8 mouse cellular contexts compared by ENCODE assay signal in the genomic region with DNA sequence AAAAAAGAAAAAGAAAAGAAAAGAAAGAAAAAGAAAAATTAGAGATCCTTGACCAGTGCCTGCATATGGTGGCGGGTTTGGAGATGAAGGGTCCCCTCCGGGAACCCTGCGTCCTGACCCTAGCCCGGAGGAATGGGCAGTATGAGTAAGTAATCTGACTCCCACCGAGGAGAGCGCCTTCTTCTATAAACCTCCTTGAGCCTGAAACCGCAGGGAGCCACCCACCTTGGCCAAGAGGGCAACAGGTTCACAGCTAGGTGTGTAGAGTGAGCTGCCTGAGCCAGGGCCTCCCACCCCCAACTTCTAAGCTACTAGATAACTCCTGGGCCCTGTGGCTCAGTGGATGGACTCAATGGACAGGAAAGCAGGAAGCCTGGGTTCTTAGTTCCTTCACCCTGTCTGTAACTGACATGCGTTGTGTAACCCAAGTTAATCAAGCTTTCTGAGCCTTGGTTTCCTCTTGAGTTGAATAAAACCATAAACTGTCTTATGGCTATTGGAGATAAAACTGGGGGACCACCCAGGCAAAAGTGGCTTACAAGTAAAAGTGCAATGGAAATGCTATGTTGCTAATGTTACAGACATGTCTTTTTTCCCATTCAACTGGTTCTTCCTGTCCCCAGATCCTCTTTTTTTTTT. TPM values are rescaled to one million over a fixed set of nuclear protein-coding genes. Genes with fewer than 3 reads are reported as not detected.
A peak's percentile ranks its signal among the peaks of the same experiment; 100 is the strongest.
DNase-seq lines count a peak whose midpoint lies in the region; ATAC-seq and TF ChIP-seq lines count a peak whose summit lies in the region.

No protein-coding gene starts in this region.

- no peak for DNase-seq in layer of hippocampus, adult 2 months (ENCODE audit: low spot score in 2 of 2)
- no peak for DNase-seq in layer of hippocampus, adult 9-10 months (ENCODE audit: low spot score)
- DNase-seq in brain, embryonic 14.5 days (ENCODE audit: low read depth), result peak; percentile 25
- peak; percentile 3 to 16 for DNase-seq in gastrocnemius, adult 8-10 months (ENCODE audit: low spot score in 2 of 2)
- peak; percentile 20 for DNase-seq in lung, postnatal 25 days (ENCODE audit: low spot score)
- peak; percentile 14 for DNase-seq in stomach, postnatal 0 days (ENCODE audit: low spot score)
- DNase-seq in urinary bladder, postnatal 36 days (ENCODE audit: low spot score in 2 of 2), result no peak

- no peak for TF ChIP-seq POLR2A in brain, embryonic 14.5 days (IDR thresholded peaks at IDR 0.05; ENCODE audit: borderline replicate concordance, extremely low read depth, insufficient read depth, insufficient read length, poor library complexity, severe bottlenecking)

- WGBS in kidney, embryonic 15.5 days, result 10% methylated on average over 8 of the region's 8 CpGs
- 22% methylated on average over 8 of the region's 8 CpGs for WGBS in stomach, postnatal 0 days

- H3K4me1 ChIP-seq in kidney, embryonic 15.5 days, result no peaks in the 10 kb centered on the region
- H3K4me1 ChIP-seq in stomach, postnatal 0 days (replicated peaks; ENCODE audit: control insufficient read depth, insufficient read depth), result no peaks in the 10 kb centered on the region

- H3K4me2 ChIP-seq in kidney, embryonic 15.5 days, result peak overlapping the region; percentile 57
- peak overlapping the region; percentile 51 for H3K4me2 ChIP-seq in stomach, postnatal 0 days (replicated peaks; ENCODE audit: low read depth)

- no peaks in the 10 kb centered on the region for H3K9me3 ChIP-seq in kidney, embryonic 15.5 days (replicated peaks)
- no peaks in the 10 kb centered on the region for H3K9me3 ChIP-seq in stomach, postnatal 0 days (ENCODE audit: control insufficient read depth, low read length)

- no peak for TF ChIP-seq EP300 in stomach, postnatal 0 days (optimal IDR thresholded peaks at IDR 0.05)

- peak; percentile 65; the same call in 1 of the 2 replicates for ATAC-seq in kidney, embryonic 15.5 days (replicated peaks; ENCODE audit: low FRiP score)
- no peak for ATAC-seq in stomach, postnatal 0 days (ENCODE audit: low FRiP score, low TSS enrichment)

- no peak for TF ChIP-seq CTCF in layer of hippocampus, adult 2 months (conservative IDR thresholded peaks at IDR 0.05)
- no peak for TF ChIP-seq CTCF in brain, embryonic 14.5 days (IDR thresholded peaks at IDR 0.05; ENCODE audit: borderline replicate concordance, extremely low read depth, insufficient read depth, insufficient read length)
- TF ChIP-seq CTCF in stomach, postnatal 0 days (IDR thresholded peaks at IDR 0.05; ENCODE audit: low read depth), result no peak

- H3K27ac ChIP-seq in layer of hippocampus, adult 2 months, result peak overlapping the region; percentile 94; the same call in 1 of the 2 replicates
- H3K27ac ChIP-seq in kidney, embryonic 15.5 days, result peak overlapping the region; percentile 80; the same call in 1 of the 2 replicates
- no peak overlapping the region; the same call in 1 of the 2 replicates for H3K27ac ChIP-seq in stomach, postnatal 0 days (replicated peaks)

- H3K9ac ChIP-seq in kidney, embryonic 15.5 days, result 0 out of 2 replicates have a peak overlapping the region, but pooled peaks have one; percentile 78
- peak overlapping the region; percentile 74 for H3K9ac ChIP-seq in stomach, postnatal 0 days (ENCODE audit: low read length)

- 0 out of 2 replicates have a peak, but pooled peaks cover 5% of the 10 kb centered on the region for H3K36me3 ChIP-seq in kidney, embryonic 15.5 days
- no peaks in the 10 kb centered on the region for H3K36me3 ChIP-seq in stomach, postnatal 0 days (ENCODE audit: control insufficient read depth, insufficient read depth, low read length)

- H3K4me3 ChIP-seq in layer of hippocampus, adult 2 months, result peak overlapping the region; percentile 72
- peak overlapping the region; percentile 71 for H3K4me3 ChIP-seq in kidney, embryonic 15.5 days (replicated peaks)
- H3K4me3 ChIP-seq in stomach, postnatal 0 days (ENCODE audit: low read depth, low read length), result peak overlapping the region; percentile 64

- H3K27me3 ChIP-seq in kidney, embryonic 15.5 days, result no peaks in the 10 kb centered on the region
- no peaks in the 10 kb centered on the region for H3K27me3 ChIP-seq in stomach, postnatal 0 days (ENCODE audit: control insufficient read depth, insufficient read depth, low read length)

RNA-seq across cellular contexts. Expression of a gene that starts 0.8 kb away (rescaled TPM):
- total RNA-seq in layer of hippocampus, adult 2 months (2021), result 10 to 100 TPM; 53.5 to 65.1 TPM
- polyA plus RNA-seq in brain, embryonic 14.5 days (2012; rRNA removed), result 39.4 and 46.6 TPM in 2 replicates
- total RNA-seq in gastrocnemius, adult 8-10 months (2022), result 10 to 100 TPM; 12.5 to 18.1 (median 13.1) TPM
- 18.6 and 21.2 TPM in 2 replicates for polyA plus RNA-seq in kidney, embryonic 15.5 days (2015; fragmentation: Nextera tagmentation; extraction: Ambion mirVana)
- 7.0 and 8.1 TPM in 2 replicates for polyA plus RNA-seq in stomach, postnatal 0 days (2015; fragmentation: Nextera tagmentation; extraction: Ambion mirVana)

RNA-seq across cellular contexts. Expression of a gene that starts 20.2 kb away (rescaled TPM):
- 10 to 100 TPM; 35.9 to 39.7 TPM for total RNA-seq in layer of hippocampus, adult 2 months (2021)
- 14.0 and 21.2 TPM in 2 replicates for polyA plus RNA-seq in brain, embryonic 14.5 days (2012; rRNA removed)
- total RNA-seq in gastrocnemius, adult 8-10 months (2022), result 1 to 10 TPM; 4.4 to 8.4 (median 6.5) TPM
- polyA plus RNA-seq in kidney, embryonic 15.5 days (2015; fragmentation: Nextera tagmentation; extraction: Ambion mirVana), result 24.9 and 26.7 TPM in 2 replicates
- 5.8 and 6.4 TPM in 2 replicates for polyA plus RNA-seq in stomach, postnatal 0 days (2015; fragmentation: Nextera tagmentation; extraction: Ambion mirVana)

Comparison
In these comparisons a context has a peak if more than half of its experiments do, and no peak if none do; other contexts are left out.
1. DNase-seq: peak in brain, embryonic 14.5 days (single experiment), gastrocnemius, adult 8-10 months (2 of 2), lung, postnatal 25 days (single experiment) and stomach, postnatal 0 days (single experiment); none in layer of hippocampus, adult 2 months (0 of 2), layer of hippocampus, adult 9-10 months (single experiment) and urinary bladder, postnatal 36 days (0 of 2).
2. Peak in every context shown above with its lines, with median percentiles within 50 percentile points of each other: H3K4me3 ChIP-seq.